Mouse (Mus musculus) heart, postnatal 4 days (tissue): ENCODE data around the gene Nthl1. TPM values are rescaled to one million over a fixed set of nuclear protein-coding genes. Genes with fewer than 3 reads are reported as not detected.

Source experiments
- microRNA-seq, 2 experiments: library from miRNA; unstranded; fragments of <30 nt; microRNA quantifications; one replicate each; pipeline ENCODE4 v1.2.0; 2021 to 2022
- total RNA-seq, 2 experiments: library from RNA; stranded (reverse); gene quantifications; 2 replicates each; pipeline ENCODE4 v1.2.3; 2021

Gene Nthl1
- total RNA-seq, 2 experiments from 2014 or later = 4.0 TPM

Small RNA genes within 50 kb of the gene (microRNA-seq; reads per million reads assigned to microRNA genes)
- 0.35 to 0.61 reads per million in 2 experiments for gene Gm24589

Other genes with a start within 250 kb of the Nthl1 start
- gene Rnps1, start 218.1 kb upstream of the Nthl1 start, total RNA-seq = 100 to 1,000 TPM; 130 to 135 TPM
- gene Eci1, start 206.0 kb upstream of the Nthl1 start, total RNA-seq = 100 to 1,000 TPM; 323 to 342 TPM
- gene Dnase1l2, start 189.6 kb upstream of the Nthl1 start, total RNA-seq = 1 to 10 TPM; 1.0 to 1.5 TPM
- gene E4f1, start 162.4 kb upstream of the Nthl1 start, total RNA-seq = 10 to 100 TPM; 17.3 to 19.3 TPM
- gene Pgp, start 162.3 kb upstream of the Nthl1 start, total RNA-seq = 10 to 100 TPM; 46.5 to 49.3 TPM
- gene Bricd5, start 158.8 kb upstream of the Nthl1 start, total RNA-seq = under 1 TPM in 1 of 2 experiments, not detected in 1; 0.29 TPM
- gene Mlst8, start 153.6 kb upstream of the Nthl1 start, total RNA-seq = 10 to 100 TPM; 14.9 to 16.3 TPM
- gene Caskin1, start 144.1 kb upstream of the Nthl1 start, total RNA-seq = under 1 TPM; 0.34 to 0.91 TPM
- gene Traf7, start 104.7 kb upstream of the Nthl1 start, total RNA-seq = 100 to 1,000 TPM in 1 of 2 experiments, 10 to 100 TPM in 1; 97.6 to 106 TPM
- gene Rab26, start 98.5 kb upstream of the Nthl1 start, total RNA-seq = under 1 TPM; 0.27 to 0.38 TPM
- gene Pkd1, start 82.8 kb upstream of the Nthl1 start, total RNA-seq = 10 to 100 TPM; 50.1 to 52.6 TPM
- gene Tsc2, start 50 bp upstream of the Nthl1 start, total RNA-seq = 10 to 100 TPM; 82.9 to 87.9 TPM
- gene Slc9a3r2, start 17.6 kb downstream of the Nthl1 start, total RNA-seq = 10 to 100 TPM; 61.8 to 75.0 TPM
- not detected for gene Npw, start 25.8 kb downstream of the Nthl1 start, total RNA-seq
- gene Zfp598, start 37.0 kb downstream of the Nthl1 start, total RNA-seq = 10 to 100 TPM; 26.0 to 26.6 TPM
- gene Syngr3, start 57.3 kb downstream of the Nthl1 start, total RNA-seq = under 1 TPM; 0.14 to 0.27 TPM
- gene Gfer, start 63.5 kb downstream of the Nthl1 start, total RNA-seq = 10 to 100 TPM; 23.3 to 25.6 TPM
- 1 to 10 TPM; 1.9 to 2.1 TPM for gene Noxo1, start 63.6 kb downstream of the Nthl1 start, total RNA-seq
- gene Tbl3, start 75.0 kb downstream of the Nthl1 start, total RNA-seq = 10 to 100 TPM; 25.2 to 29.2 TPM
- gene Rnf151, start 85.4 kb downstream of the Nthl1 start, total RNA-seq = not detected
- gene Rps2, start 85.4 kb downstream of the Nthl1 start, total RNA-seq = 100 to 1,000 TPM; 734 to 782 TPM
- 100 to 1,000 TPM; 684 to 725 TPM for gene Ndufb10, start 91.8 kb downstream of the Nthl1 start, total RNA-seq
- 10 to 100 TPM; 19.5 TPM for gene Rpl3l, start 95.1 kb downstream of the Nthl1 start, total RNA-seq
- gene Msrb1, start 104.0 kb downstream of the Nthl1 start, total RNA-seq = 10 to 100 TPM; 74.4 to 83.3 TPM
- under 1 TPM in 1 of 2 experiments, not detected in 1; 0.20 TPM for gene Hs3st6, start 120.3 kb downstream of the Nthl1 start, total RNA-seq
- gene Meiob, start 171.6 kb downstream of the Nthl1 start, total RNA-seq = under 1 TPM in 1 of 2 experiments, not detected in 1; 0.16 TPM
- gene Hagh, start 207.5 kb downstream of the Nthl1 start, total RNA-seq = 10 to 100 TPM; 77.6 to 82.3 TPM
- 10 to 100 TPM; 50.3 to 53.0 TPM for gene Fahd1, start 217.7 kb downstream of the Nthl1 start, total RNA-seq
- gene Igfals, start 233.3 kb downstream of the Nthl1 start, total RNA-seq = 1 to 10 TPM; 2.9 to 3.5 TPM